Mouse (Mus musculus): ENCODE data around the gene Fam160b1.

DNA sequence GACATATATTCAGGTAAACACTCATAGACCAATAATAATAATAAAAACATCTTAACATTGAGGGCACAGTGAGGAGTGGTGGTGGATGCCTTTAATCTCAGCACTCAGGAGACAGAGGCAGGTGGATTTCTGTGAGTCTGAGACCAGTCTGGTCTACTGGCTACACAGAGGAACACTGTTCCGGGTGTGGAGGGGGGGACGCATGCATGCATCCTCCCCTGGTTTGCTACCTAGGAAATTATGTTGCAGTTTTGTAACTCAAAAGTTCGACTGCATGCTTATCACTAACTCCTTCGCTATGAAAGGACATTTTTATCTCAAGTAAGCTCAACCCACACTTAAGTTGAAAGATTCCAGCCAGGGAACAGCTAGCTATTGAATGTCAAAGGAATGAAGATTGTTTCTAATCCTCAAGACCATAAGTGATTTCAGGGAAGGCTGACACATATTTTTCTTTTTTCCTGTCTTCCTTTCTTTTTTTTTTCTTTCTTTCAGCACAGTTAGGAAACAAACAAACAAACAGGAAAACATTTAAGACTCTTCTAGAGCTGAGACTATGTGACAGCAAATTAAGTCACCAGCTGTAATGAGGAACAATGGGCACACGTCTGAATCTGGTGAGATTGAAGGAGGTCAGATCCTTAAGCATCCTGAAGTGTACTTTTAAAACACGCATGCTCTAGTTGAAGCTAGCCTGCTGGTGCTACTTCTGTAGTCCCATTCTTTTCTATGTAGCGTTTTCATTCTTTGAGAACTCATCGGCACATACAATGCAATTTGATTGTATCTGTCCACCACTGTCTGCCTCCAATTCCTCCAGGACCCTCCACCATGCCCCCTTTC, 19.4 kb upstream of the Fam160b1 start:
- TF ChIP-seq CTCF (IDR thresholded peaks at IDR 0.05) (no peak), EP300 (IDR thresholded peaks at IDR 0.05) (peak; percentile 86)
